Mouse (Mus musculus): ENCODE results near the gene Cldnd1.

DNA sequence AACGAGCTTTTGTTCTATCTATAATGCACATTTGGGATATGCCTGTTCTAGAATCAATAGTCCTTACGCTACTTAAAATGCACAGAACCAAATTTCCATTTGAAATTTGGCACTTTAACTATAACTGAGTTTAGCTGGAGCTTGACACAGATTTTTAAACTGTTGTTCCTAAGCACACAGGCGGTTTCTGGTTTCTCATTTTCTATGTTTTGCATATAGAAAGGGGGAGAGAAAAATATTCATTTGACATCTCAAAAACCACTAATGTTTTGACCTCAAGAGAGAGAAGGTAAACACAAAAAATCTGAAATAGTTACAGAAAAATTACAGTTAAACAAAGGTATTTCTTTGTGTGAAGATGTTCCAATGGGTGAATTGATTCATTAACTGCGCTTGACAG, 18.2 kb upstream of the Cldnd1 start:
- TF ChIP-seq GATA1 (IDR thresholded peaks at IDR 0.05; ENCODE audit: low read length): no peak
- TF ChIP-seq TAL1 (IDR thresholded peaks at IDR 0.05; ENCODE audit: low read length): no peak

Measured in erythroblast, embryonic 14.5 days (primary cell).